Mouse (Mus musculus) lung, postnatal 0 days (tissue): ENCODE results near the gene Pla2g2f. TPM values are rescaled to one million over a fixed set of nuclear protein-coding genes. Genes with fewer than 3 reads are reported as not detected.

Source experiments
- ATAC-seq: fragments of 200-750 bp; cut with Nextera tagmentation; 2 replicates; pipeline ENCODE4 v1.8.0; 2017; ENCODE audit warnings: moderate library complexity
- DNase-seq: peaks from one replicate; pipeline ENCODE4 v3.0.0-alpha.2; 2016; ENCODE audit warnings: low spot score
- H3K27ac ChIP-seq: fragments of 300-500 bp; sonication (generic); 2 replicates; pipeline ENCODE4 v1.5.1; 2014; ENCODE audit warnings: antibody characterized with exemption, mild to moderate bottlenecking, low read length, mixed read lengths
- H3K27me3 ChIP-seq: fragments of 300-500 bp; sonication (generic); replicated peaks from 2 replicates; pipeline ENCODE4 v1.6.1; 2014; ENCODE audit warnings: low read length, mixed read lengths; ENCODE audit not compliant: insufficient read depth
- H3K36me3 ChIP-seq: fragments of 300-500 bp; sonication (generic); 2 replicates; pipeline ENCODE4 v1.6.1; 2014; ENCODE audit warnings: low read length, mixed read lengths; ENCODE audit not compliant: insufficient read depth
- H3K4me1 ChIP-seq: fragments of 300-500 bp; sonication (generic); 2 replicates; pipeline ENCODE4 v1.6.1; 2014; ENCODE audit warnings: antibody characterized with exemption, low read depth, low read length, mixed read lengths; ENCODE audit not compliant: insufficient read depth
- H3K4me2 ChIP-seq: fragments of 300-500 bp; sonication (generic); replicated peaks from 2 replicates; pipeline ENCODE4 v1.6.1; 2014; ENCODE audit warnings: low read depth, mild to moderate bottlenecking, low read length, moderate library complexity, mixed read lengths
- H3K4me3 ChIP-seq: fragments of 300-500 bp; sonication (generic); 2 replicates; pipeline ENCODE4 v1.5.1; 2014; ENCODE audit warnings: low read depth, low read length
- H3K9ac ChIP-seq: fragments of 300-500 bp; sonication (generic); replicated peaks from 2 replicates; pipeline ENCODE4 v1.6.1; 2014; ENCODE audit warnings: low read depth, mild to moderate bottlenecking
- H3K9me3 ChIP-seq: fragments of 300-500 bp; sonication (generic); 2 replicates; pipeline ENCODE4 v1.6.1; 2016; ENCODE audit warnings: low read length, mixed read lengths
- CTCF ChIP-seq: IDR thresholded peaks from 2 replicates; pipeline ENCODE4 v1.5.1; 2016; ENCODE audit warnings: antibody characterized with exemption, mild to moderate bottlenecking
- EP300 ChIP-seq: IDR thresholded peaks from 2 replicates; pipeline ENCODE4 v1.6.1; 2016; ENCODE audit warnings: antibody characterized with exemption, mild to moderate bottlenecking, control low read depth
- WGBS: fragments of 180-500 bp; shearing (Covaris S2); extraction: QIAGEN DNeasy Blood & Tissue Kit; methylation state at CpG from one replicate; pipeline ENCODE4 v1.1.7; 2014; 5-methylcytosine and 5-hydroxymethylcytosine counted together
- polyA plus RNA-seq: library from polyadenylated mRNA; unstranded; fragments of >200 nt; fragmentation: Nextera tagmentation; extraction: Ambion mirVana; gene quantifications from 2 replicates; pipeline ENCODE4 v1.2.1, GENCODE M21; 2015

Gene Pla2g2f
- polyA plus RNA-seq = not detected in 2 replicates

DNA sequence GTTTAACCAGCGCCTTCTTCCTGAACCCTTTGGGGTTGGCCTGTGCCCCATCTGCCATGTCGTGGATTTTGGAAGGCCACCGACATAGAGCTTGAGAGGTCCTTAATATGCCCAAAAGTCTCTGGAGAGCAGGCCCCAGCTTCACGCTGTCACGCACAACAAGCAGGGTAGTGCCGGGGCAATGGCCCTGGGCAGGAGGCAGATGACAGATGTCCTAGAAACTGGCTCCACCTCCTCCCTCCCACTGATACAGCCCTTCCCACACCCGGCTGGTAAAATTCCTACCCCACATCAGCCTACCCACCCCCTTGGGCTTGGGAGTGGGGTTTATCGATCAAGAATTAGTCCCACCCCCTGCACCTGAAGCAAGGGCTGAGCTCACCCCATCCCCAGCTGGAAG lies at the start of gene Pla2g2f:
Gene Pla2g2f (minus strand): TSS at position 211 of the 400 bp plus-strand sequence.
- H3K27ac ChIP-seq = no peak within 1 kb of the TSS
- no peaks in the 10 kb centered on the region for H3K27me3 ChIP-seq
- H3K9ac ChIP-seq = no peak within 1 kb of the TSS
- H3K36me3 ChIP-seq = no peaks in the 10 kb centered on the region
- H3K9me3 ChIP-seq = no peaks in the 10 kb centered on the region
- no peak for TF ChIP-seq EP300
- TF ChIP-seq CTCF = no peak
- DNase-seq (no peak), ATAC-seq (no peak)
- WGBS = 78% methylated on average over 8 of the region's 8 CpGs
- no peak within 1 kb of the TSS for H3K4me3 ChIP-seq
- H3K4me1 ChIP-seq = no peaks in the 10 kb centered on the region
- no peak within 1 kb of the TSS for H3K4me2 ChIP-seq

DNA sequence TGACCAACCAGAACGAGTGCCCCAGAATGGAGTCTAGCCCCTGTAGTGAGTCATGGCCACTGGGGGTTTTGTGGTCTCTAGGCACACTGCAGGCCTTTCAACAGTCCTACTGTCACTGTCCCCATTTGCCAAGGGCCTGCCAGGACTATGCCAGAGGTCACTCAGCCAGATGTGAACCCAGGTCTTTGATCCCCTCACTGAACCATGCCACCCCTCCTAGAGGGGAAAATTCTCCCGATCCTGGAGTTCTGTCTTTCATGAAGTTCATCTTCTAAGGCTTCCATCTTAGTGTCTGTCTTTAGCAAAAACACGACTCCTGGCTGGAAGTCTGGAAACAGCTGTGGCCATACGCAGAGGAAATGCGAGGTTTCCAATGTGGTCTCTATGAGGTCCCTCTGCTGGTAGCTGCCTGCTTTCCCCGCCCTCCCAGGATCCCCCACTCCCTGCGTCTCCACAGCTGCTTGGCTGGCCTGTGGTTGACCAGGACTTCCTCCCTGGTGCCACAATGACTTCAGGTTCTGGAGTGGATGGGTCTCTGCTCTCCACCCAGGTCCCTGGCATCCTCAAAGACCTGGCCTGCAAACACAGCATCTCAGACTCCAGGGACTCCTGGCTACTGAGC lies 49.6 kb upstream of the Pla2g2f start:
- DNase-seq (peak; percentile 29), ATAC-seq (no peak)
- Histone ChIP-seq H3K4me3 (no peak overlapping the region), H3K4me1 (no peaks in the 10 kb centered on the region), H3K9me3 (no peaks in the 10 kb centered on the region), H3K27ac (no peak overlapping the region), H3K4me2 (no peak overlapping the region), H3K36me3 (no peaks in the 10 kb centered on the region), H3K9ac (no peak overlapping the region), H3K27me3 (no peaks in the 10 kb centered on the region)
- TF ChIP-seq EP300 = no peak
- peak; percentile 23; the same call in 1 of the 2 replicates for TF ChIP-seq CTCF
- 45% methylated on average over 7 of the region's 7 CpGs for WGBS

DNA sequence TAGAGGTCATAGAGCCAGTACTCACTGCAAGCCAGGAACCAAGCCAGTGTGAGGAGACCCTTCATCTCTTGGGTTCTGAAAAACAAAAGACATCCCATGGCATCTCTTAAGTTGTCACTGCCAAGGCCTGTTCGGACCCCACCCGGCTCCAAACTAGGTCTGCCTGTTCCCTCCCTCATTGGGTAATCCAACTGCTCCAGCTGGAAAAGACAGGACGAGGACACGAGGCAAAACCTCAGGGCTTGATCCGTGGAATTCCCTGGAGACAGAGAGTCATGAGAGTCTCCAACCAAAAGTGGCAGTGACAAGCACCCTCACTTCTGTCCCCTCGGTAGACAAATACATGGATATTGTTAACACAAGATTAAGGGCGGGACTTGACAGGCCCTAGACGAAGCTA lies 48.7 kb upstream of the Pla2g2f start:
- no peak for DNase-seq
- H3K27me3 ChIP-seq = no peaks in the 10 kb centered on the region
- H3K4me1 ChIP-seq = no peaks in the 10 kb centered on the region

DNA sequence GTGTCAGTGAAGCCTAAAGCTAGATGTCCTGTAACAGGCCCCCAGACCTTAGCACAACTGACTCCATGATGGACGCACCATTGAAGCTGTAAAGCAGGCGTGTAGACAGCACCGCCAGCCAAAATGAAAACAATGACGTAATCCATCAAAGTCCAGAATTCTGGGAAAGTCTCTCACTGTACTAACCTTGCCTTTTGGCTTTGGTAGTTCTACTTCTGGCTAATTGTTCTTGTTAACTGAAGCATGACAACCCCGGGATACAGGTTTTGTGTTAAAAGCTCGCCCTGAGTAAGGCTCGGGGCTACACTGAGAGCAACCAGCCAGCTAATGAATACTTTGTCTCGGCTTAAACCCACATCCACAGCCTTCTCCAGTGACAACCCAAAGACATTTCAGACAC lies 47.8 kb upstream of the Pla2g2f start:
- Histone ChIP-seq H3K4me3 (no peak overlapping the region), H3K9ac (no peak overlapping the region), H3K27me3 (no peaks in the 10 kb centered on the region), H3K9me3 (no peaks in the 10 kb centered on the region), H3K36me3 (no peaks in the 10 kb centered on the region), H3K4me1 (no peaks in the 10 kb centered on the region), H3K4me2 (no peak overlapping the region), H3K27ac (no peak overlapping the region)
- no peak for DNase-seq
- ATAC-seq = no peak
- 52% methylated on average over 8 of the region's 8 CpGs for WGBS
- no peak for TF ChIP-seq EP300
- no peak for TF ChIP-seq CTCF

More for the DNA sequence above, 48.7 kb upstream of the Pla2g2f start:
- H3K9ac ChIP-seq = no peak overlapping the region
- TF ChIP-seq CTCF (no peak), EP300 (no peak)
- H3K9me3 ChIP-seq = no peaks in the 10 kb centered on the region
- no peaks in the 10 kb centered on the region for H3K36me3 ChIP-seq
- H3K4me2 ChIP-seq = no peak overlapping the region
- H3K27ac ChIP-seq = no peak overlapping the region
- ATAC-seq = no peak
- WGBS = 55% methylated on average over 8 of the region's 8 CpGs
- H3K4me3 ChIP-seq = no peak overlapping the region

DNA sequence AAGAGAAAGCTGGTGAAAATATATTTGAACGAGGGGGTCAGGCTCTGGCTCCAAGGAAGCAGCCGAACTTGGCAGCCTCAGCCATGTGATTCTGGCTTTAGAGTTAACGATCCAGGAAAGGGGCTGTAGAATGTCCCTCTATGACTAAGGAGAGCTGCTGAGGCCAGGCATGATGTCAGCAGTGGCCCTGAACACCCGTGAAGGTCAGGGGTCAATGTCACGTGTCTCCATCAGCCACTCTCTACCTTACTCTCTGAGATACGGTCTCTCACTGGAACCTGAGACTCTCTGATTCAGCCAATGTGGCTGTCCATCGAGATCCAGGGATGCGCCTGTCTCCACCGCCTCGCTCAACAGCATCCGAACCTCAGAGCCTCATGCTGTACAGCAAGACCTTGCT lies 45.5 kb upstream of the Pla2g2f start:
- no peaks in the 10 kb centered on the region for H3K4me1 ChIP-seq
- no peaks in the 10 kb centered on the region for H3K36me3 ChIP-seq
- no peak overlapping the region for H3K9ac ChIP-seq
- H3K27ac ChIP-seq = no peak overlapping the region
- no peaks in the 10 kb centered on the region for H3K27me3 ChIP-seq
- H3K4me3 ChIP-seq = no peak overlapping the region
- no peak for ATAC-seq
- WGBS = 81% methylated on average over 11 of the region's 11 CpGs
- H3K9me3 ChIP-seq = no peaks in the 10 kb centered on the region
- DNase-seq = no peak
- TF ChIP-seq EP300 (no peak), CTCF (no peak)
- H3K4me2 ChIP-seq = no peak overlapping the region

DNA sequence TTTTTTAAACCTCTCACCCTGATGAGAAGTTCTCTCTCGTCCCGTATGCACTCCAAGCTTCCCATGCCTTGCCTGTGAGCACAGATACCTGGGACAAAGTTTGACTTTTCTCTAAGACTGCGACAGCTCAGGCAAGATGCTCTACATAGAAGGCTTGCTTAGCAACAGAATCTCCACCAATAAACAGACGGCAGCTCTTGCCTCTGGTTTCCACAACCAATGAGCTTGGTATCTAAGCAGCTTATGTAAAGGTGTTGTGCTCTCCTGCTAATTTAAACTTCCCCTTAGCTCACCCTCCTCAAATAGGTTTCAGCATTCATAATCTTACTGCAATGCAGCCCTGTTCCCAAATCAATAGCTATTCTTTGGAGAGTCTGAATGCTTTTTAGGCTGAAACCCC lies 44.2 kb upstream of the Pla2g2f start:
- H3K27me3 ChIP-seq = no peaks in the 10 kb centered on the region
- H3K9me3 ChIP-seq = no peaks in the 10 kb centered on the region
- WGBS = 80% methylated on average over 4 of the region's 4 CpGs
- DNase-seq = no peak
- no peaks in the 10 kb centered on the region for H3K36me3 ChIP-seq
- no peaks in the 10 kb centered on the region for H3K4me1 ChIP-seq
- TF ChIP-seq EP300 (no peak), CTCF (no peak)
- H3K4me3 ChIP-seq = no peak overlapping the region
- H3K9ac ChIP-seq = no peak overlapping the region
- no peak overlapping the region for H3K27ac ChIP-seq
- H3K4me2 ChIP-seq = no peak overlapping the region
- ATAC-seq = no peak
